Mouse (Mus musculus): ENCODE data around the gene Plcb4.

The Plcb4 gene

DNA sequence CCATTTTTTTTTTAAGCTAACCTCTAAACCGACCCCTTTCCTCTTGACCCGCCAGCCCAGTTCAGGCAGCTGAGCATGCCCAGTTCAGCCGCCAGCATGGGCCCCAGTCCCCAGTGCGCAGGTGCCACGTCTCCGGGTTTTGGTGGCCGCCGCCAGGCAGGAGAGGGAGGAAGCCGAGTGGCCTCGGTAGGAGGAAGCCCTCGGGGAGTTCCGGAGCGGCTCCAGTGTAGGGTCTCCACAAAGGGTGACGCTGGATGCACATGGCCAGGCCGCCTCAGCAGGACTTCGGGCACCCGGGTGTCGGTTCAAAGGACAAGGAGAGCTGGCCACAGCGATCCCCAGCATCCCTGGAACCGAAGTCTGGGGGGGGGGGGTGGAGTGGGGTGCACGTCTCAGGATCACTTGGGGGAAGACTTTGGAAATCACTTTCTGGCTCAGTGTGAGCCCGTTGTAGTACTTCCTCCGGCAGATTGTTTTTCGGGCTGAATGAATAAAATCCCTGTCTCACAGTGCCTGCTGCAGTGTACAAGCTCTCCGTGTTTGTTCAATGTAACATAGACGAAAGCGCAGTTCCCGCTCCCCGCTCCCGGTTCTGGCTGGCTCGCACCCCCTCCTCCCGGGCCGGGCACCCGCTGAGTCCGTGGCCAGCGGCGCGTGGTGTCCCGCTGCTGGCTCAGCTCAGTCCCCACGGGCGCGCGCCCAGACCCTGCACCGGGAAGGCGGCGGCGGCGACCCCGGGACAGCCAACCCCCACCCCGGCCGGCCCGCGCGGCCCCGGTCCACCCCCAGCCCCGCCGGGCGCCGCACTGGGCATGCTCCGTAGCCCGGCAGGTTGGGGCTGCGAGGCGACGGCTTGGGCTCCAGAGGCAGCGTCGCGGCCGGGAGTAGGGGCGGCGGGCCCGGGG is at the start of gene Plcb4:
Gene Plcb4 (plus strand): TSS at position 526 of the 905 bp plus-strand sequence.
- DNase-seq (ENCODE audit: low read depth): peak; percentile 61

DNA sequence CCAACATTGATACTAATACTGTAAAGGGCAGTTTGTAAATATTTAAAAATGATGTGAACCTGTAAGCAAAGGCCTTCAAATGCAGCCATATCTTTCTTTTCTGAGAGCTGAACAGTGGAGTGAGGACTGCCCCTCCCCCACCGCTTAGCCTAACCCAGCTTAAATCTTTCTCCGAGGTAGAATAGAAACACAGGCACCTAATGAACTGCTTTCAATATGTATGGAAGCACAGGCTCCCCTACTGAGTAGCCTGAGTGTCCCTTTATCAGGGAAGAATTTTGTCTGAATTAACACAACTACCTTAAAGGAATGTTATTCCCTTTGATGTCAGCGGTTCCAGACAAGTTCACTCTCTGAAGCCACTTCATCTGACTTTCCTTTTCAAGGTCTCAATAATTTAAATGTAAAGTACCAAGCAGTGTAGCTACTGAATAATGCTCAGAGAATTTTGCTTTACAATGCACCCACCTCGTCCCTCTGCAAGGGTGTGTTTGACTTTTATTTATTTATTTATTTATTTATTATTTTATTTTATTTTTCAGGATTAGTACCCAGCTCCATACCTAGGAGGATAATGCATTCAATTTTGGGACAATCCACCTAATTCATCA is 44.1 kb upstream of the Plcb4 start:
- DNase-seq (ENCODE audit: low read depth): no peak

DNA sequence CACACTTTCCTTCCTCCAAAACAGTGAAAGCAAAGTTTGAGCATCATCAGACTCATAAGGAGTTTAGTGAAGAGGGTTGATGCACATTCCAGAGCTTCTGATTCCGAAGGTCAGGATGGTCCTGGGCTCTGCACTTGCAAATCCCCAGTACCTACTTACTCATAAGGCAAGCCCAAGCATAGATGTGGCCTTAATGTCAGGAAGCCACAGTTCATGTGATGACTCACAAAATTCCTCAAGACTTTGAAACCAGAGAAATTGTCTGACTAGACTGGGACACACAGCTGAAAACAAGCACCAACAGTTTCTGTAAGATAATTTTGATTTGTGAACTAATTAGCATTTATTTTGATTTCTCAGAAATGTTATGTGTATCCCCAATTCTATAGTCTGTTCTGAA is 42.7 kb upstream of the Plcb4 start:
- no peak for DNase-seq (ENCODE audit: low read depth)

DNA sequence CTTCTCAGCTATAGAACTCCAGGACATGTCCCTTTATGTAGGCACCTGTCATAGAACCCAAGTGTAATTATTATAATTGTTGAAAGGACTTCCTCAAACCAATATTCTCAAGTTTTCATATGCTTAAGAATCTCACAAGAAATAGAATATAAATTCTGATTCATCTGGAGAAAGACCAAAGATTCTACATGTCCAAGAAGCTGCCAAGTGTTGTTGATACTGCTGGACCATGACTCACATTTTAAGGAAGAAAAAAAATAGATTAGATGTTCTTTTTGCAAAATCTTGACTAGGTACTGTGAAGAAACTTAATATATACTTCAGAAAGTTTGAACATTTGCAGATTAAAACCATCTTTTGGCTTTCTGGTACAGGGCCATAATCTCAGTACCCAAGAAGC is 40.3 kb upstream of the Plcb4 start:
- DNase-seq (ENCODE audit: low read depth): no peak

DNA sequence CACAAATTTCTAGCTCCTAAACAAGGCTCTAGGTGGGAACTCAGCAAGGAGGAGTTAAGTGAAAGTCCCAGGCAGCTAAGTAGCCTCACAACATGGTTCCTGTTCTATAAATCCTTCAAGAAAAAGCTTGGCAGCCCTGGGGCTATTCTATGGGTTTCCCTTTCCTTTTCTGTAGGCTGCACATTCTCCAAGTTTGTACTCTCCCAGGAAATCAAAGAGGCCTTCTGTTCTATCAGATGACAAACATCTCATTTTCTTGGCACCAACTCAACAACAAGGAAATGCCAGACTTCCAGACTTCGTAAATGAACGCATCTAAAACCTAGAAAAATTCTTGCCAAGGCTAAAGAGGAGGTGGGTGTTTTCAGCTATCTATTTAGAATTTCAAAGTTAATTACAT is 38.9 kb upstream of the Plcb4 start:
- DNase-seq (ENCODE audit: low read depth): no peak

DNA sequence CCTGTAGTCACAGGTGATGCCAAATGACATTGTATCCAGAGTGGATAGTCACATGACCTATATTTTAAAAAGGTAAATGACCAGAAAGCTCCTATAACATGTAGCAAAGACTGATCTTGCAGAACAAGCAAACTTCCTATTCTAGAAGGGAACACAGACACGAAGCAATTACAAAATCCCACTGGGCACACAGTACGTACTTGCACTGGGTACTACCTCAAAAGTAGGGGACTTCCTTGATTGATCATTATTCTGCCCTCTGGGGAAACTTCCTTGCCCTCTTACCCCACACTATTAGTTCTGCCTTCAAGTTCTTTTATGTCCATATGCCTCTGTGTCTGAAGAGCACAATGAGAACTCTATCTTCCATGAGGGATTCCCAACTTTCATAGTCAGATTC is 31.0 kb upstream of the Plcb4 start:
- no peak for DNase-seq (ENCODE audit: low read depth)

DNA sequence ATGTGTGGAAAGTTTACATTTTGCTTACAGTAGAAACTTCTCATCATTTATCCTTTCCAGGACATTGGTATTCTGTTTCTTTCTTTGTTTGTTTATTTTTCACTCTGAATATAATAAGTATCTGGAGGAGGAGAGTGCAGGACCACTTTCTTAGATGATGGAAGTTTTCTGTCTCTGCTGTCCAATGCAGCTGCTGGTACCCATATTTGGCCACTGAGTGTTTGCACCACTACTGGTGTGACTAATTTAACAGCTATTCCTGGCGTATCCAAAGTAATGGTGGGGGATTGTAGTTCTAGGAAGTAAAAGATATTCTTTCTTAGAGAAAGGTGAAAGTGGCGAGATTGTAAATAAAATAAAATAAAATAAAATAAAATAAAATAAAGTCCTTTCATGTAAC is 21.6 kb upstream of the Plcb4 start:
- DNase-seq (ENCODE audit: low read depth): no peak

DNA sequence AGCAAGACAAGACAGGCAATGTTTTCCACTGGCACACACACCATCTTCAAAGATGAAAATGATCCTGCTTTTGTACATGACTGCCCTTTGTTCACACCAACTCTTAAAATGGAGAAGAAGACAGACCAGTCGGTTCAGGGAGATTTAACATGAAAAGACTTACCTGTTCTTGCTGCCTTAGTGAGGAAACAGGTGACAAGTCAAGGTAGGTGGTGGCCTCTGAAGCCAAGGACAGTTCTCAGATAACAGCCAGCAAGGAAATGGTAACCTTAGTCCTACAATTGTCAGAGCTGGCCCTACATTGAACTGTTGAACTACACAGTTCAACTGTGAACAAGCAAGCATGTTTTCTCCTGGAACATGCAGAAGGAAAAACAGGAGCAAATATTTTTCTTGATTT is 17.8 kb upstream of the Plcb4 start:
- DNase-seq (ENCODE audit: low read depth): no peak

DNA sequence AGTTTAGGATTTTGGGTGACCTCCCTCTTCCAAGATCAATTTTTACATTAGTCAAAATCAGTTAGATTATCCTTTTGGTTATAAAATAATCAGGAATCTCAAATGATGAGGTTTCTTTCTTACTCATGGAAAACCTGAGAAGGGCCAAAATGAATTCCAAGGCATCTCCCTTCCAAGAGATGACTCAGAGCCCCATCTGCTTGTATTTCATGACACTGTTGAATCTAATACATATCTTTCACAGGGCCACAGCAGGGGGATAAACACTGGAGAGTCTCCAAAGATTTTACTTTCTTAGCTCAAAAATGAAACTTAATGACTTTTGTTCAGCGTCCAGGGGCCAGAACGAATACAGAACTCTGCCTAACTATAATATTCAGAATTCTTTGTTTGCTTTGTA is 17.2 kb upstream of the Plcb4 start:
- no peak for DNase-seq (ENCODE audit: low read depth)

DNA sequence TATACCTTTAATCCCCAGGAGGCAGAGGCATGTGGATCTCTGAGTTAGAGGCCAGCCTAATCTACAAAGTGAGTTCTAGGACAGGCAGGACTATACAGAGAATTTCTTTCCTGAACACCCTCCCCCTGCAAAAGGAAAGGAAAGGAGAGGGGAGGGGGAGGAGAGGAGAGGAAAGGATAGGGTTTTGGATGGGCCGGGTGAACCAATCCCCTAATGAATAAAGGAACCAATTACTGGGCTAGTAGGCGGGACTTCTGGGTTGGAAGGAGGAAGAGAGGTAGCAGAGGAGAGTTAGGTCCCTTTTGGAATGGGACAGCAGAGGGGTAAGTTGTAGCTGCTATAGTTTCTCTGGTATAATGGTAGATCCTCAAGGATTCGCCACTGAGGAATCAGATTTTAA is 12.6 kb upstream of the Plcb4 start:
- no peak for DNase-seq (ENCODE audit: low read depth)

DNA sequence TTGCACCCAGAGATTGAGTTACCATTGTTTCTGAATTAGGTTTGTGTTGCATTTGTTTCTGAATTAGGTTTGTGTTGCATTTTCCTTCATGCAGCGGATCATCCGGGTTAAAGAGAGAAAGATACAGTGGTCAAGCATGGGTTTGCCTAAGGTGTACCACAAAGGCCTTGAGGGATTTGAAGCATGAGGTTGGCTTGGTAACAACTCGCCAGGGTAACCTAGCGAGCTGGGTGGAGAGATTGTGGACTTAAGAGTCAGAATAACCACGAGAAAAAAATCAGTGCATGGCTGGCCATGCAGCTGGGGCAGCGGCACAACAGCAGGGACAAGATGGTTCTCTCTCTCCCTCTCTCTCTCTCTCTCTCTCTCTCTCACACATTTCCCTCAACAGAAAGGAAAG is 12.2 kb upstream of the Plcb4 start:
- DNase-seq (ENCODE audit: low read depth): no peak

DNA sequence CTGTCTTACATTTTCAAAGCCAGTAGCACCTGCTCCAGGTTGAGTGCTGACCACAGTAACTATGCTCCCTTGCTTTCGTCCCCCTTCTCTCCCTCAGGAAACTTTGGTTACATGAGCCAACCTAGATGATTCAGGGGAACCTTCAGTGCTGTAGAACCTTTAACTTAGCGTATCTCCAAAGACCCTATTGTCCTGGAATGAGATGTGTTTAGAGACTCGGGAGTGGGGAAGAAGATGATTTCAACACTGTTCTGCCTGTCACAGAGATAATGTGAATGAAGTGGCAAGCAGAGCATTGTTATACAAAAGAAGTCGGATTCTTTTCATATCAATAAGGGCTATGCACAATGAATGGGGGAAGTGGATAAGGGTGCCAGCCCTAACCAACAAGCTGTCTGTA is 10.8 kb upstream of the Plcb4 start:
- no peak for DNase-seq (ENCODE audit: low read depth)

DNA sequence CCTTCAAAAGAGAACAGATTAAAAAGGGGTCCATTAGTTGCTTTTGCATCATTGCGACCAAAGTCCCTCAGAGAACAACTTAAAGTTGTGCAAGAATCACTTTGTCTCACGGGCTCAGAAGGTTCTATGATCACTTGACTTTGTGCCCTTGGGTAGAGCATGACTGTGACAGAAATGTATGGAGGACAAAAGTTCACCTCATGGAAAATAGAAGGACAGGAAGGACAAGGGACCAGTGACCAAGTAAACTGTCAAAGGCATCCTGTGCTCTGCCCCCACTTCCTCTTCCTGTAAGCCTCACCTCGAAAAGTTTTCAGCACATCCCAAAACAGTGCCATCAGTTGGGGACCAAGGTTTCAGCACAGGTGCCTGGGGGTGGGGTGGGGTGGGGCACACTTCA is 7.9 kb upstream of the Plcb4 start:
- no peak for DNase-seq (ENCODE audit: low read depth)

DNA sequence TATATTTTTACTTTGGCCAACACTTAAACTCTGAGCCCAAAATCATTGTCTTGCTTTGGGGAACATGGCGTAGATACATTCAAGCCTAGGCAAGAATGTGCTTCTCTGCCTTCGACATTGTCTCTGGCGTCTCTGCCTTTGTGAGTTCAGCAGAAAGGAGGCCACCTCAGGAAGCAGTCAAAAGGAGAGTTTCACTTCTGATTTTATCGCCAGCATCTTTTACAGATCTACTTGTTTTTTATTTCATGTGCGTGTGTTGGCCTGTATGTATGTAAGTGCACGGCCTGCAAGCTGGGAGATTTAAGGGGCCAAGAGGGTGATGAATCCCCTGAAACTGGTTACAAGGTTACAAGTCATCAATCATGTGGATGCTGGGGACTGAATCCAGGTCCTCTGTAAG is 6.8 kb upstream of the Plcb4 start:
- DNase-seq (ENCODE audit: low read depth): no peak

DNA sequence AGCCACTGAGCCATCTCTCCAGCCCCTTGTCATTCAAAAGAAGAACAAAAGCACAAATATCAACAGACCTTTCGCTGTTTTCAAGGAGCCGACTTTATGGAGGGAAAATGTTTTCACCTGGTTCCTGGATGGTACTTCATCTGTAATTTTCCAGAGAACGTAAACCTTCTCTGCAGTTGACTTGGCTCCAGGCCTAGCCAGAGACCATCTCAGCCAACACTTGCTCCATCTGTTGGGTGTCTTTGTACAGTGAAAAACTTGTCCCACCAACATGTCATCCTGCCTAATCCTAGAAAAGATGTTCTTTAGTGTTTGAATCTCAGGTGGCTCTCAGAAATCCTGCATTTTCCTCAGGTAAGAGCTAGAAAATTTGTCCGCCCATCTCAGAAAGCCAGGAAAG is 6.4 kb upstream of the Plcb4 start:
- DNase-seq (ENCODE audit: low read depth): no peak

DNA sequence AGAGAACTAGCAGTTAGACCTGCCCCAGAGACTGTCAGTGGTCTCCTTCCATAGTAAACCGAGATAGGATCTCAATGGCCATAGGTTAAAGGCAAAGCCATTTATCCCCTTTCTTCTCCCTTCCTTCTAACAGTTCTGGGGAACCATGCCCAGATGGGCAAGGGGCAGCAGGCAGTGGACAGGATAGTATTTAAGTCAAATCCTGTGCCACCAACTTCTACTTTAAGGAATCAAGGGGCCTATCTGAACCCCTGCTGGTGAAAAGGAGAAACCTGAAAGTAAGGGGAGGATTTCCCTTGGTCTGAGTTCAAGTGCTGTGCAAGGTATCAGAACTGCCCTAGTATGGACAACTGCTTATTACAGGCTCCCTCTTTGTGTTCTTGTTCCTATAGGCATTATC is 2.9 kb upstream of the Plcb4 start:
- DNase-seq (ENCODE audit: low read depth): no peak

DNA sequence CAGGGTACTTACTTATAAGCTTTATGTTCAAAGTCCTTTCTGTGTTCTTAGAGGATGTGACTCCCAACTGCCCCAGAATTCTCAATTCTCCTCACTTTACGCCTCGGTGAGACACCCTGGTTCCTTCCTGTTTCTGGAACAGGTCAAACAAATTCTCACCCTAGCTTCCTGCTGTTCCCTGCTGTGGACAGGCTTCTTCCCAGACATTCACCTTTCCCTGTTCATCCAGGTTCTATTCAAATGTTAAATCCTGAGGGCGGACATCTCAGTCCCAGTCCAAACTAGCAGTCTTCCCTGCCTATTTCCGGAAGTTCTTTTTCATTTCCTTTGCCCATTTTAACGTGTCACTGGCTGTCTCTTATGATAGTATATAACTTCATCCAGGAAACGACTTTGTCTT is 2.2 kb upstream of the Plcb4 start:
- no peak for DNase-seq (ENCODE audit: low read depth)

DNA sequence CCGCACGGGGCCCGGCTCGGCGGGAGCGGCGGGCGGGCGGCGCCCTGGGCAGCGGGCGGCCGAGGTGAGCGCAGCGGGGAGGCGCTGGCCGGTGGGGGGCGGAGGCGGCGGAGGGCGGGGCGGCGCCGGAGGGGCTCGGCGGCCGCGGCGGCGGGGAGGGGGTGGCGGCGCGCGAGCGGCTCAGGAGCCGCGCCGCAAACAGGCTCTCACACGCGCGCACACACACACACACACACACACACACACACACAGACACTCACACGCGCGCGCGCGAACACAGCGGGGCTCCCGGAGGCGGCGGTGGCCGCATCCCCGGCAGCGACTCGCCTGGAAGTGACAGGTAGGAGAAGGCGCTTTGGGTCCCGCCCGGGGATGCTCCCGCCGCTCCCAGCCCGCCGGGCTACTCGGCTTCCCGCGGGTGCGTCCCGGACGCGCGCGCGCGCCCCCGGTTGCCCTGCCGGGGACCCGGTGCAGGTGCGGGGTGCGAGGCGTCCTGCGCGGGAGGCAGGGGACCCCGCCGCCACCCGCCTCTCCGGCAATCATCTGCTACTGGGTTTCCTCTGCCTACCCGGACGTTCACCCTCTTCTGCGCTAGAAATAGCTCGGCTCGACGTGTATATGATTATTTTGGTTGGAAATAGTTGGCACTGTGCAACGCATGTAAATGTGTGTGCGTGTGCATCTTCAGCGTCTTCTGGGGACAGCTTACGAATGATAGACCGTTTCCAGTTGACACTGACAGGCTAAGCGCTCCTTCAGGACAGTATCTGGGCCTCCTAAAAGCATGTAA is 775 bp downstream of the Plcb4 start:
- DNase-seq (ENCODE audit: low read depth): peak; percentile 56

DNA sequence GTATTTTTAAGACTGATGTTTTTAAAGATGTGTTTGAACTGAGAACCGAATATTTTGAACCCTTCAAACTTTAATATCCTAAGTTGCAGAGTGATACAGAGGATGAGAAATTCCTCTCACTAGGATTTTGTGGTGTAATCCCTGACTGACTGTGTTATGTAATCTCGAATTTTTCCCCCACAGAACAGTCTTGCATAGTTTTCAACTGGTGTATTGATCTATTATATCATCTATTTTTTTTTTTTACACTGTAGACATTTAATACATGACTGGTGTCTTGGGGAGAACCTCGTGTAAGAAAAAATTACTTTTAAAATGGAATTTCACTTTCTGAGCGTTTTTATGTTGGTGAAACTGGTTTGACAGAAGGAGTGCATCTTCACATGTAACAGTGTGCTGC is 2.0 kb downstream of the Plcb4 start:
- DNase-seq (ENCODE audit: low read depth): no peak

DNA sequence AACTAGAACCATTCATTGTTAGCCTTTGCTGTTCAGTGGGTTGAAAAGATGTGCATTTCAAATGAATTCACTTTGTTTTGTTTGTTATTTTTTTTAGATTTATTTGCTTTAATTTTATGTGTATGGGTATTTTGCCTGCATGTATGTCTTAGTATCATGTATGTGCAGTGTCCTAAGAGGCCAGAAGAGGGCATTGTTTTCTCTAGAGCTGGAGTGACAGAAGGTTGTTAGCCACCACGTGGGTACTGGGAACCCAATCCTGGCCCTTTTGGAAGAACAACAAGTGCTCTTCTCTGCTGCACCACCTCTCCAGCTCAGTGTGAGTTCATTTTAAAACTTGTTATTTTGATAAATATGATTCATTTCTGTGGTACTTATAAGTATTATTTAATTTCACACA is 5.0 kb downstream of the Plcb4 start:
- no peak for DNase-seq (ENCODE audit: low read depth)

DNA sequence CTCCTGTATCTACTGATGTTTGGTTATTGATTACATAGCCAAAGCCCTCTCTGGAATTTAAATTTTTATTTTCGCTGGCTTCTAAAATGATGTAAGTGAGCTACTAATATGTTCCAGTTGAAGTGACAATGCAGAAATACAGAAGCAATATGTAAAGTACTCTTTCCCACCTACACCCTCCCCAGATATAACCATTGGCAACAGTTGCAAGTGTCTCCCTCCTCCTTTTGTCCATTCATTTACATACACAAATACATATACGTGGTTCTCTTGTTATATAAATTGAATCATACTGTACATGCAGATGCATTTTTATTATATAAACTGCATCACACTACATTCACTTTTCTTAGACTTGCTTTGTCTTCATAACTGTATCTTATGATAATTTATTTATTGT is 8.7 kb downstream of the Plcb4 start:
- no peak for DNase-seq (ENCODE audit: low read depth)

DNA sequence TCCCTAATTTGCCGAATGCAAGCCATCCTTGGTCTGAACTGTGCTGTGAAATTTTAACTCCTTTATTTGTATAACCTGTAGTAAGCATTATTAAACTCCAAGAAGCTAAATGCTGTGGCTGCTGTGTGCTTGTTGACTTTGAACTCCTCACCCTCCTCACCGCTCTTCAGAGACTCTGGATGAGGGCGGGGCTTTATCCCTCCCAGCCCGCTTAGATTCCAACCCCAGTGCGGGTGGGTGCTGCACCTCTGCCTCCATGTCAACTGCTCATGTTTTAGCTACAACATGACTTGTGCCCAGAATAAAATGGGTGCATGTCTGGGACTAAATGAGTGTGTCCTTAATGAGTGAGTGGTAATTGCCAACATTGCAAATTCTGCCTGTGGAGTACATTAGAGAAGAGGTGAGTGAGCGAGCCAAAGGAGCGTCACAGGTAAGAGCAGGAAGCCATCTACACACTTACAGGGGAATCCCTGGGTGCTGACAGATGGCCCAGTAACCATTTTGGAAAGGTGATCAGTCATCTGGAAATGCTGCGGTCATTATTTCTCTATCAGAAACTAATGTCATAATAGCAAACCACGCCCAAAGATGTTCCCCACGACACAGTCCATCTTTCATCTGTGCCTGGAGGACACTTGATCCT is 13.8 kb downstream of the Plcb4 start:
- no peak for DNase-seq (ENCODE audit: low read depth)

DNA sequence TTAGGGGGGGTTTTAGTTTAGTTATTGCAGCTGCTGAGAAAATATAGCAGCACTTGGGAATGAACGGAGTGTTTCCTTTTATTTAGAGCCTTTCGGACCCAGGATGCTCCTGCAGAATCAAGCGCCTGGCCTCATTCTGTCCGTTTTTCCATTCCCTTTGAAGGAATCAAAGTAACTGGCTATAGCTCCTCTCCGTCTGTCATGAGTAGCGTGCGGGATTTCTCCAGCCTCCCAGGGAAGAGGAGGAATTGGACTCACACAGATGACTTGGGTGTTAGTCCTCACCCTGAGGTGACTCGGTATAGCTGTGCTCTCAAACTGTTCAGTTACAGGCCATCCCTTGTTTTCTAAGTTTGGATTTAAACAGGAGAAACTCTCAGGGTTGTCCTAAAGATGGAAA is 14.8 kb downstream of the Plcb4 start:
- no peak for DNase-seq (ENCODE audit: low read depth)

All from naive thymus-derived CD4-positive, alpha-beta T cell, adult 2 months (primary cell).